Mouse (Mus musculus) C2C12 (cell line): ENCODE results near the gene Itpkc. TPM values are rescaled to one million over a fixed set of nuclear protein-coding genes. Genes with fewer than 3 reads are reported as not detected.

Source experiments
- H3K27me3 ChIP-seq: one replicate; pipeline ENCODE4 v1.6.1; 2011; ENCODE audit not compliant: control insufficient read depth, insufficient read depth, insufficient read length
- H3K36me3 ChIP-seq: one replicate; pipeline ENCODE4 v1.6.1; 2011; ENCODE audit not compliant: control insufficient read depth, insufficient read depth
- H3K4me3 ChIP-seq: one replicate; pipeline ENCODE4 v1.5.1; 2011; ENCODE audit warnings: mild to moderate bottlenecking, control low read depth; ENCODE audit not compliant: poor library complexity, insufficient read depth, severe bottlenecking
- H3K79me2 ChIP-seq: one replicate; pipeline ENCODE4 v1.6.1; 2011; ENCODE audit not compliant: control insufficient read depth, insufficient read depth
- H3K79me3 ChIP-seq: one replicate; pipeline ENCODE4 v1.6.1; 2011; ENCODE audit warnings: low read depth, control low read depth
- H3ac ChIP-seq: one replicate; pipeline ENCODE3; 2011; ENCODE audit warnings: low read depth; ENCODE audit not compliant: control insufficient read depth, insufficient read length
- CEBPB ChIP-seq: IDR thresholded peaks from one replicate; pipeline ENCODE4 v1.6.1; 2011; ENCODE audit warnings: low read depth, mild to moderate bottlenecking, control low read depth, moderate library complexity
- CTCF ChIP-seq: IDR thresholded peaks from one replicate; pipeline ENCODE4 v1.5.1; 2011; ENCODE audit not compliant: control insufficient read depth, insufficient read depth, insufficient read length
- FOSL1 ChIP-seq: IDR thresholded peaks from one replicate; pipeline ENCODE4 v1.8.0; 2011; ENCODE audit warnings: mild to moderate bottlenecking, low read length; ENCODE audit not compliant: poor library complexity, insufficient read depth, severe bottlenecking
- MAX ChIP-seq: IDR thresholded peaks from one replicate; pipeline ENCODE4 v1.6.1; 2011; ENCODE audit warnings: mild to moderate bottlenecking, control low read depth
- MYOD1 ChIP-seq: IDR thresholded peaks from one replicate; pipeline ENCODE4 v1.6.1; 2011; ENCODE audit warnings: low read depth; ENCODE audit not compliant: control insufficient read depth, insufficient read length
- MYOG ChIP-seq: IDR thresholded peaks from one replicate; pipeline ENCODE4 v1.6.1; 2011; ENCODE audit not compliant: control insufficient read depth, insufficient read length; ENCODE audit errors: extremely low read depth
- USF1 ChIP-seq: IDR thresholded peaks from one replicate; pipeline ENCODE4 v1.6.1; 2011; ENCODE audit warnings: low read depth, mild to moderate bottlenecking, control low read depth, moderate library complexity
- polyA plus RNA-seq: library from polyadenylated mRNA; unstranded; fragments of >200 nt; fragmentation: generic; extraction: Trizol; gene quantifications from one replicate; pipeline ENCODE4 v1.2.1, GENCODE M21; 2012; ENCODE audit warnings: missing spikeins

The Itpkc gene
- polyA plus RNA-seq, 1 experiment, result 5.7 TPM

- Histone ChIP-seq H3K27me3 (no peaks in the 10 kb centered on the region), H3K79me3 (peaks cover 2% of the 10 kb centered on the region), H3K36me3 (peaks cover 51% of the 10 kb centered on the region), H3ac (no peak overlapping the region), H3K79me2 (peaks cover 7% of the 10 kb centered on the region), H3K4me3 (no peak overlapping the region)
- TF ChIP-seq CTCF (no peak), CEBPB (no peak), MAX (no peak), FOSL1 (no peak), USF1 (no peak), MYOG (no peak), MYOD1 (no peak)
Observed at GRCm38 (mm10) chr7:27184964-27185363, 43.5 kb downstream of the Itpkc start.

DNA sequence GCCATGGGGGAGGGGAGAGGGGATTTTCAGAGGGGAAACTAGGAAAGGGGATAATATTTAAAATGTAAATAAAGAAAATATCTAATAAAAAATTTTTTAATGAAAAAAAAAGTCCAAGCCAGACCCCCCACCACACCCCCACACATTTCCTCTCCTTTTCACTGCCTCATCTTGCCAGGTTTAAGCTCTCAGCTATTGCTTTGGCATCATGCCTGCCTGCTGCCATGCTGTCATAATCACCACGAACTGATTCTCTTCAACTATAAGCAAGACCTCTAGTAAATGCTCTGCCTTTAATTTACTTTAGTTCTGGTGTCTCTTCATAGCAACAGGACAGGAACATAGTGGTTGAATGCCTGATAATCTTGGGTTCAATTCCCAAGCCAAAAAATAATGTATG is 46.0 kb downstream of the Itpkc start:
- Histone ChIP-seq H3K79me3 (no peaks in the 10 kb centered on the region), H3K79me2 (no peaks in the 10 kb centered on the region), H3ac (no peak overlapping the region), H3K27me3 (no peaks in the 10 kb centered on the region), H3K36me3 (peaks cover 31% of the 10 kb centered on the region), H3K4me3 (no peak overlapping the region)
- TF ChIP-seq MYOD1, result no peak
- no peak for TF ChIP-seq CTCF

- Histone ChIP-seq H3K4me3 (no peak within 1 kb of the TSS), H3K79me3 (no peaks in the 10 kb centered on the region), H3ac (no peak within 1 kb of the TSS), H3K36me3 (peaks cover 19% of the 10 kb centered on the region), H3K79me2 (no peaks in the 10 kb centered on the region), H3K27me3 (no peaks in the 10 kb centered on the region)
- TF ChIP-seq CTCF (no peak), CEBPB (no peak), MYOD1 (no peak), MYOG (no peak), MAX (no peak), USF1 (no peak), FOSL1 (no peak)
Observed at GRCm38 (mm10) chr7:27180837-27181695, 47.4 kb downstream of the Itpkc start, which contains the start of the genes Gm21983 and Mia. TSS of gene Gm21983 (minus strand) at chr7:27181086. TSS of gene Mia (minus strand) at chr7:27181157.

GRCm38 (mm10) chr7:27180036-27180435 is 48.4 kb downstream of the Itpkc start:
- Histone ChIP-seq H3K79me3 (no peaks in the 10 kb centered on the region), H3K36me3 (peaks cover 11% of the 10 kb centered on the region), H3K27me3 (no peaks in the 10 kb centered on the region), H3ac (no peak overlapping the region), H3K79me2 (no peaks in the 10 kb centered on the region), H3K4me3 (no peak overlapping the region)
- TF ChIP-seq MYOG (no peak), MYOD1 (no peak), USF1 (no peak), CEBPB (no peak), FOSL1 (no peak), CTCF (no peak), MAX (no peak)

DNA sequence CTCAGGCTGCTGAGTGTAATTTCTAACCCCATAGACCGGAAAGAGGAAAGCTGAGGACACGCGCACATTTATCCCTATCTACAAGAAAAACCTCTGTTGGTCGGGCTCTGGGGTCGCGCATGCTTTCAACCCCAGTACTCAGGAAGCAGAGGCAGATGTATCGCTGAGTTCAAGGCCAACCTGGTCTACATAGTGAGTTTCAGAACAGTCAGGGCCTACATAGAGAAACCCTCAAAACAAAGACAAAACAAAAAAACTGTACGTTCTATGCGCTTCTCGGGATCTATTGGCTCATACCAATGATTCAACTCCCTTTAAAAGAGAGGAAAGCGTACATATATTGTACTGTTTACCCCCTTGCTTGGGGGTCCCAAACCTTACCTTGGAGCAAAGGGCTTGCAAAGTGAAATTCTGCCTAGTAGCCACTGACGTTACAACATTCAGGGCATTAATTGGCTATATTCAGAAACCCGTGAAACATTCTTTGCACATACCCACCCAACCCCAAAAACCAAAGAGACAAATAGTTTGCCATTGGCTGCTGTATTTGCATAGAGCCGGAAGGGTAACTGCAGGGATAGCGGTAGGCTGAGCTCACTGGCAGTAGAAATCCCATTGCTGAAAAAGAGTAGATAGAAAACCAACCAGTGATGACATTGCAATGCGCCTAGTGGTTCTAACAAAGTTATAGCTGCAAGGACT is 49.1 kb downstream of the Itpkc start:
- Histone ChIP-seq H3K79me3 (no peaks in the 10 kb centered on the region), H3K4me3 (no peak overlapping the region), H3K79me2 (no peaks in the 10 kb centered on the region), H3K27me3 (no peaks in the 10 kb centered on the region), H3ac (no peak overlapping the region), H3K36me3 (peaks cover 4% of the 10 kb centered on the region)
- TF ChIP-seq MYOG, result no peak
- no peak for TF ChIP-seq CEBPB
- TF ChIP-seq CTCF, result no peak
- TF ChIP-seq MAX, result no peak
- no peak for TF ChIP-seq FOSL1
- TF ChIP-seq USF1, result no peak
- TF ChIP-seq MYOD1, result no peak
